Mouse (Mus musculus): ENCODE data around the gene Gm12886.

Gm12886 gene

GRCm38 (mm10) chr4:121422999-121423398 is at the start of gene Gm12886:
TSS of gene Gm12886 (minus strand) at chr4:121423099.
- DNase-seq (ENCODE audit: inconsistent age in 2 of 2, low spot score in 1 of 2) = no peak

Measured in adrenal gland, adult (tissue).